Mouse (Mus musculus) left cerebral cortex, postnatal 14 days (tissue): ENCODE results near the gene Dab2. TPM values are rescaled to one million over a fixed set of nuclear protein-coding genes. Genes with fewer than 3 reads are reported as not detected.

Experiments used
- DNase-seq, 2 experiments: peaks; one replicate each; pipeline ENCODE4 v3.0.0; 2021 to 2022; ENCODE audit warnings: low spot score in 2 of 2, mixed read lengths in 1 of 2
- intact Hi-C: fragments of 180-260 bp; cut with DNase I; formaldehyde crosslinking; loops from one replicate; pipeline ENCODE4 v1.15.1; 2025
- total RNA-seq, 2 experiments: library from RNA; stranded (reverse); gene quantifications; 2 replicates each; pipeline ENCODE4 v1.2.3; 2021

The Dab2 gene
- total RNA-seq, 2 experiments from 2014 or later: 20.0 to 21.3 TPM

- no peak for DNase-seq
- intact Hi-C loops: no loop called here
Measured at GRCm38 (mm10) chr15:6438685-6439084, 139.1 kb downstream of the Dab2 start.

- DNase-seq: no peak
- intact Hi-C loops: no loop called here
Measured at GRCm38 (mm10) chr15:6444452-6444851, 144.9 kb downstream of the Dab2 start.

GRCm38 (mm10) chr15:6445135-6445534 lies 145.5 kb downstream of the Dab2 start, which contains the start of gene C9:
Gene C9 (plus strand): TSS chr15:6445327.
- intact Hi-C loops: no loop called here
- DNase-seq: no peak

GRCm38 (mm10) chr15:6446181-6446580 lies 146.6 kb downstream of the Dab2 start:
- no peak for DNase-seq
- intact Hi-C loops: no loop called here

- intact Hi-C loops: no loop called here
Measured at GRCm38 (mm10) chr15:6448892-6449291, 149.3 kb downstream of the Dab2 start.

GRCm38 (mm10) chr15:6454461-6454860 lies 154.9 kb downstream of the Dab2 start:
- DNase-seq: no peak
- intact Hi-C loops: no loop called here

More at GRCm38 (mm10) chr15:6448892-6449291, 149.3 kb downstream of the Dab2 start:
- DNase-seq: no peak

GRCm38 (mm10) chr15:6461381-6461780 lies 161.8 kb downstream of the Dab2 start:
- intact Hi-C loops: no loop called here
- no peak for DNase-seq

- intact Hi-C loops: no loop called here
- no peak for DNase-seq
Measured at GRCm38 (mm10) chr15:6463361-6463923, 163.9 kb downstream of the Dab2 start.

GRCm38 (mm10) chr15:6466995-6467394 lies 167.4 kb downstream of the Dab2 start:
- intact Hi-C loops: no loop called here
- no peak for DNase-seq

- DNase-seq: no peak
- intact Hi-C loops: no loop called here
Measured at GRCm38 (mm10) chr15:6468845-6469244, 169.3 kb downstream of the Dab2 start.

- intact Hi-C loops: no loop called here
- no peak for DNase-seq
Measured at GRCm38 (mm10) chr15:6469384-6469783, 169.8 kb downstream of the Dab2 start.

GRCm38 (mm10) chr15:6483561-6483960 lies 184.0 kb downstream of the Dab2 start:
- DNase-seq: no peak

More at GRCm38 (mm10) chr15:6483561-6483960, 184.0 kb downstream of the Dab2 start:
- intact Hi-C loops: no loop called here

Other genes starting within 250 kb of the Dab2 start
- gene C9, start 145.5 kb downstream of the Dab2 start, total RNA-seq: not detected
- 10 to 100 TPM; 11.5 to 13.1 TPM for gene Fyb, start 223.1 kb downstream of the Dab2 start, total RNA-seq